Mouse (Mus musculus): ENCODE measurements around the gene Il2rg. TPM values are rescaled to one million over a fixed set of nuclear protein-coding genes. Genes with fewer than 3 reads are reported as not detected.

Gene Il2rg
- polyA plus RNA-seq, 1 experiment from 2014 or later, result 4.0 TPM

DNA sequence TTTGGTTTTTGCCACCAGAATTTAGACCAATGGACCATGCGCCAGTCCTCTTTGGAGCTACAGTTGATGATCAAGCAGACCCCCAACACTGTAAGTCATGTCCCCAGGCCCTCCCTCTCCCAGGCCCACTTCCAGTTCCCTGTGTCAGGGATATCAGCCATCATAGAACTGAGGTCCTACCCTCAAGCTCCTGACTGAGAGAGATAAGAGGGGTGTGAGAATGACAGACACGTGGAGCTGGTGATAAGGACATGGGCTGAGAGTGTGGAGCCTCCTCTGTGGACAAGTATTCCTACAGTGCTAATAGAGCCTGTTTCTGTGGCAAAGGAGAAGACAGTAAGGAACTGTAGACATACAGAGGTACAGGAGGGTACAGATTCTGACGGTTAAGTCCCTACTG, 19.5 kb upstream of the Il2rg start:
- no peak for ATAC-seq (ENCODE audit: low FRiP score)
- peaks cover 6% of the 10 kb centered on the region; the same call in 1 of the 2 replicates for H3K27me3 ChIP-seq
- 93% methylated on average over 3 of the region's 3 CpGs for WGBS
- H3K36me3 ChIP-seq, result peaks cover 77% of the 10 kb centered on the region
- H3K4me1 ChIP-seq, result no peaks in the 10 kb centered on the region
- H3K9ac ChIP-seq, result no peak overlapping the region
- H3K4me2 ChIP-seq (replicated peaks), result no peak overlapping the region
- H3K4me3 ChIP-seq, result no peak overlapping the region
- H3K9me3 ChIP-seq (replicated peaks), result no peaks in the 10 kb centered on the region
- H3K27ac ChIP-seq, result no peak overlapping the region

DNA sequence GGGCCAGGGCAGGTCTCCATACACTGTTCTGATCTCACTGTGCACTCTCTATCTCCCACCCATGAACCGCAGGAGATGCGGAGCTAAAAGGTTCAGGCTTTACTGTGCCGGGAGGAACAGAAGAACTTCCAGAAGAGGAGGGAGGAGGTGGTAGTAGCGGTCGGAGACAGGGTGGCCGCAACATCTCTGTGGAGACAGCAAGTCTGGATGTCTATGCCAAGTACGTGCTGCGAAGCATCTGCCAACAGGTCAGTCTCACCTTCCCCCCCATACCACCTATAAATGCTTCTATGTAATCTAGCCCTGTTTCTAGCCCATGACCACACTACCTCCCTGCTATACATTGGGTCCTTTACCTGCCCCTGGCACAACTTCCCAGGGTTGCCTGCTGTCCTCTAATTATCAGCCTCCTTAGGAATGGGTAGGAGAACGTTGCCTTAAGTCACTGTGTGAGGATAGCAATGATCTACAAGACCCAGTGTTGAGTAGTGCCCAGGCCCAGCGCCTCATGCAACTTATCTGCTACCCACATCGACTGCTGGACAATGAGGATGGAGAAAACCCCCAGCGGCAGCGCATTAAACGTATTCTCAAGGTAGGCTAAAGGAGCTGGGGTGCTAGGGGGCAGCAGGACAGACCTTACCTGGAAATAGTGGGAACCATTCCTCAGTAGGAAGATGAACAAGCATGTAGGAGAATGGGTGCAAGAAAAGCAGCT, 18.1 kb upstream of the Il2rg start:
- H3K36me3 ChIP-seq, result peaks cover 85% of the 10 kb centered on the region
- peaks cover 4% of the 10 kb centered on the region; the same call in 1 of the 2 replicates for H3K27me3 ChIP-seq
- ATAC-seq (ENCODE audit: low FRiP score), result no peak
- 93% methylated on average over 14 of the region's 14 CpGs for WGBS
- no peak overlapping the region for H3K9ac ChIP-seq
- no peaks in the 10 kb centered on the region for H3K9me3 ChIP-seq (replicated peaks)
- no peak overlapping the region for H3K27ac ChIP-seq
- H3K4me1 ChIP-seq, result no peaks in the 10 kb centered on the region
- H3K4me3 ChIP-seq, result no peak overlapping the region
- H3K4me2 ChIP-seq (replicated peaks), result no peak overlapping the region

DNA sequence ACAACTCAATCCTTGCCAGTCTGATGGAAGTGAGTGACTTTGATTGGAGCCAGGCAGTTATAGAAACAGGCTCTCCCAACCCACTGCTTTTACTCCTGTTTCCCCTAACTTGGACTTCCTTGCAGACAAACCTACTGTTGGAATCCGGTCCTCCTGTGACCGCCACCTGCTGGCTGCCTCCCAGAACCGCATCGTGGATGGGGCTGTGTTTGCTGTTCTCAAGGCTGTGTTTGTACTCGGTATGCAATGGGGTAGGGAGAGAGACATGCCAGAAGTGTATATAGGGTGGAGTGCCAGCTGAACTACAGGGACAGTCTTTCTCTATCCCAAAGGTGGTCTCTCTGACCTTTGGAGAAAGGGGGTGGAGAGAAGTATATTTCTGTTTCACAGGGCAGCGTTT, 17.5 kb upstream of the Il2rg start:
- H3K9me3 ChIP-seq (replicated peaks), result no peaks in the 10 kb centered on the region
- H3K9ac ChIP-seq, result no peak overlapping the region
- no peak overlapping the region for H3K4me3 ChIP-seq
- no peak for ATAC-seq (ENCODE audit: low FRiP score)
- H3K27me3 ChIP-seq, result peaks cover 4% of the 10 kb centered on the region; the same call in 1 of the 2 replicates
- no peaks in the 10 kb centered on the region for H3K4me1 ChIP-seq
- no peak overlapping the region for H3K4me2 ChIP-seq (replicated peaks)
- H3K36me3 ChIP-seq, result peaks cover 81% of the 10 kb centered on the region
- no peak overlapping the region for H3K27ac ChIP-seq
- WGBS, result 21% methylated on average over 6 of the region's 6 CpGs

DNA sequence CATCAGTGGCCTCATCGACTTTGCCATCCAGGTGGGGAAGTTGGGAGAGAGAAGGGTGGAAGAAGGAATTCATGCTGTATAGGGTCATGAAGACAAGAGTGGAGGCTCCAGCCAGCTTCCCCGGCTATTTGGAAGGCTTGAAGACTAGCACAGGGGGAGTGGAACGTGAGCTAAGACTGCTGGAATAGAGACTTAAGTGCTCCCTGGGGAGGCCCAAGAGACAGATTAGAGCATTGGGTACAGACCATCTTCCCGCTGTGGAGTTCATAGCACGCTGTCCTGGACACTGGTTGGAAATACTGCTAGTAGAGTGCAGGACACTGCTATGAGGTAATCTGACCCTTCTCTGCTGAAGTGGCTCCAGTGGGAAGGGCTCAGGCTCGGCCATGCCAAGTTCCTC, 14.8 kb upstream of the Il2rg start:
- H3K9ac ChIP-seq, result no peak overlapping the region
- no peaks in the 10 kb centered on the region for H3K4me1 ChIP-seq
- no peaks in the 10 kb centered on the region for H3K9me3 ChIP-seq (replicated peaks)
- H3K4me2 ChIP-seq (replicated peaks), result no peak overlapping the region
- H3K27ac ChIP-seq, result no peak overlapping the region
- peaks cover 4% of the 10 kb centered on the region; the same call in 1 of the 2 replicates for H3K27me3 ChIP-seq
- no peak overlapping the region for H3K4me3 ChIP-seq
- 82% methylated on average over 6 of the region's 6 CpGs for WGBS
- peaks cover 68% of the 10 kb centered on the region for H3K36me3 ChIP-seq
- no peak for ATAC-seq (ENCODE audit: low FRiP score)

DNA sequence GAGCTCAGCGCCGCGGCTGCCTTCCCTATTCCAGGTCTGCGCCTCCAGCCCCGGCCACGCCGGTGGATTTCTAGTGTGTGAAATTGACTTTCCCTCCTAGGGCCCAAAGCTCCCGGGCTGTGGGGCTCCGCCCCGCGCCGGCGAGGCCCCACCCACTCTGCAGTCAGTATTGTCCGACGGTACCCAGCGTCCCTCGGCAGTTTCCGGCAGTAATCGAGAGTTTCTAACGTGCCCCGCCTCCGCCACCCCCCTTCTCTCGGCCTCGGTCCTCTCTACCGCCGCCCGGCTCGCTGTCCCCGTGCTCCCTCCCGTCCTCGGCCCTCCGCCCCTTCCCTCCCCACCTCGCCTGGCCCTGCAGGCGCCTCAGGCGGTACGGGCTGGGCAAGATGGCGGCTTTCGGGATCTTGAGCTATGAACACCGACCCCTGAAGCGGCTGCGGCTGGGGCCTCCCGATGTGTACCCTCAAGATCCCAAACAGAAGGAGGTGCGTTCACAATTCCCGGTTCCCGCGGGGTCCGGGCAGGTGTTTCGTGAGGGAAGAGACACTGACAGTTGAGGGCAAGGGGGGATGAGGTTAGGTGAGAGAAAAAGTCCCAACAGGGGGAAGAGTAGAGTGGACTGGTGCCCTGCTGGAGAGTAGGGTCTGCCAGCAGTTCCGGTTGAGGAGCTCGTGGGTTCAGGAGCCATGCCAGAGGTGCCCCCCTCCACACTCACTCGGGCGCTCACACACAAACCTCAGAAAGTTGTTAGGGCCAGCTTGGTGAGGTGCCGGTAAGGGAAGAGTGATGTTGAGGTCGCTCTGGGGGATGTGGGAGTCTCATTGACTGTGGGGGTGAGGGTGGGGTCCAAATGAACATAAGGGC, 6.1 kb upstream of the Il2rg start, which contains the start of gene Med12:
Gene Med12, plus strand, starts transcription at position 156 of the 864 bp plus-strand sequence.
- H3K27me3 ChIP-seq, result peaks cover 7% of the 10 kb centered on the region; the same call in 1 of the 2 replicates
- peak within 1 kb of the TSS; percentile 50 for H3K4me2 ChIP-seq (replicated peaks)
- peak within 1 kb of the TSS; percentile 48 for H3K4me3 ChIP-seq
- peak; percentile 97 for ATAC-seq (ENCODE audit: low FRiP score)
- WGBS, result 24% methylated on average over 51 of the region's 54 CpGs
- H3K9ac ChIP-seq, result peak within 1 kb of the TSS; percentile 68
- H3K9me3 ChIP-seq (replicated peaks), result no peaks in the 10 kb centered on the region
- H3K4me1 ChIP-seq, result 0 out of 2 replicates have a peak, but pooled peaks cover 5% of the 10 kb centered on the region
- H3K36me3 ChIP-seq, result peaks cover 12% of the 10 kb centered on the region; the same call in 1 of the 2 replicates
- peak within 1 kb of the TSS; percentile 70 for H3K27ac ChIP-seq

DNA sequence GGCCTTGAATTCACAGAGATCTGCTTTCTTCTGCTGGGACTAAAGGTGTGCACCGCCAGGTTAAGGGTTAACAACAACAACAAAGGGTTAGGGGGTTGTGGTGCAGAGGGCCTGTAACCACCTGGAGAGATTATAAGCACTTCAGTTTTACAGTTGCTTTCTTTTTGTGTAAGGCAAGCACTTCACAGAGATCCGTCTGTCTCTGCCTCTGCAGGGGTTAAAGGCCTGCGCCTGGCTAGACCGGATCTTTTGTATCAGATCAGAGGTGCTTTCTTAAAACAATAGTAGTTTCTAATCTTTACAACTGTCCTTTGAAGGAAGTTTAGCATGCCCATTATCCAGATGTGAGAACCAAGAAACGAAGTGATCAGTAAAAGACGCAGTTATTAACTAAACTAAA, 5.4 kb upstream of the Il2rg start:
- peaks cover 7% of the 10 kb centered on the region; the same call in 1 of the 2 replicates for H3K27me3 ChIP-seq
- 23% methylated on average over 6 of the region's 6 CpGs for WGBS
- 0 out of 2 replicates have a peak, but pooled peaks cover 5% of the 10 kb centered on the region for H3K4me1 ChIP-seq
- H3K4me2 ChIP-seq (replicated peaks), result peak overlapping the region; percentile 50
- no peaks in the 10 kb centered on the region for H3K9me3 ChIP-seq (replicated peaks)
- ATAC-seq (ENCODE audit: low FRiP score), result peak; percentile 32
- H3K36me3 ChIP-seq, result 0 out of 2 replicates have a peak, but pooled peaks cover 12% of the 10 kb centered on the region
- peak overlapping the region; percentile 48 for H3K4me3 ChIP-seq
- H3K27ac ChIP-seq, result peak overlapping the region; percentile 70
- no peak overlapping the region for H3K9ac ChIP-seq

DNA sequence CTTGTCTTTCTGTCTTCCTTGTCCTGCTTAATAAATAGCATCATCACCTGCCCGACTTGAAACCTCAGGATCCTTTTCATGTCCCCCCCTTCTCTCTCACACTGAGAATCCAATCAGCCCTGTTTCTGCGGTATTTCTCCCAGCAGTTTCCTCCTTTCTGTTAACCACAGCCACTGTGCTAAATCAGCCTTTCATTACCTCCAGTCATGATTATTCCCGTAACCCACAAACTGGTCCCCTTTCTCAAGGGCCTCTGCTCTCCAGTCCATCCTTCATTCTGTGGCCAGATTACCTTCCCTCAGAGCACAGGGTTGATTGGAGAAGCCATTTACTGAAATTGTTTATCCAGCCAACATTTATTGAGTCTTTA, 685 bp upstream of the Il2rg start, which contains the start of gene Gm20489:
Gene Gm20489, minus strand, starts transcription at position 269 of the 370 bp plus-strand sequence.
- WGBS, result 54% methylated on average over 3 of the region's 3 CpGs
- ATAC-seq (ENCODE audit: low FRiP score), result no peak

DNA sequence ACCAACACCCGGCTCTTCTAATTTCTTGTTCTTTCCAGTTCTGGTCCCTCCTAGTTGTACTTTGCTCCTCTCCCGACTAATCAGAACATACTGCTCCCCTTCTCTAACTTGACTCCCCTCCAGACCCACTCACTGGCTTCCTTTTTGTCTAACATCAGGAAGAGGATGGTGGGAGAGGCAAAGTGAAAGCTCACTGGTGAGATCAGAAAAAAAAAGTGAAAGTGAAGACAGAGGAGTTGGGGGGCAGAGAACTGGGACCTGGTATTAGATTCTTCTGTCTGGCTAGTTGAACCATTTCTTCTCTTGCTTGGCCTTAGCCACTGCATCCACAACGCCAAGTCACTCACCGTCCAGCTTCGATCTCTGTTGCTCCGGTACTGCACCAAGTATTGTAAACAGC, 1.4 kb downstream of the Il2rg start:
- no peak overlapping the region for H3K27ac ChIP-seq

More for the DNA sequence above, 685 bp upstream of the Il2rg start, which contains the start of gene Gm20489:
- Histone ChIP-seq H3K27ac (no peak within 1 kb of the TSS), H3K9me3 (replicated peaks) (no peaks in the 10 kb centered on the region), H3K9ac (no peak within 1 kb of the TSS), H3K27me3 (0 out of 2 replicates have a peak, but pooled peaks cover 7% of the 10 kb centered on the region), H3K36me3 (no peaks in the 10 kb centered on the region), H3K4me2 (replicated peaks) (no peak within 1 kb of the TSS), H3K4me3 (no peak within 1 kb of the TSS), H3K4me1 (no peaks in the 10 kb centered on the region)

DNA sequence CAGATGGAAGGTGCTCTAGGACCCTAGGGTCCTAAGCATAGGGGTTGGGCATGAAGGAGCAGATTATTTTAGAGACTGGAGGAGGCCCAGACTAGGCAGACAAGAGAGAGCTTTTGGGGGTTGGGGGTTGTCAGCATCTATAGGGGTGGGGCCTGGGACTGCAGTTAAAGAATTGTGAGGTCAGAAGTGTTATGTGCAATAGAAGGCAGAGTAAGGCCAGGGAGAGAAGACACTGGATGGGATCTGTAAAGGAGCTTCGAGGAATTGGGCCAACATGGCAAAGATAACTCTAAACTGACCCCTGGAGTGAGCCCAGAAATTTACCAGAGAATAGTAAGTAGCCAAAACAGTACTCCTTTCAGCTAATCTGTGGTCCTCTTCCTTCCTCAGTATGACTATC, 4.2 kb downstream of the Il2rg start, which contains the start of gene Gm614:
Gene Gm614, minus strand, starts transcription at position 101 of the 400 bp plus-strand sequence.
- no peaks in the 10 kb centered on the region for H3K36me3 ChIP-seq
- H3K9ac ChIP-seq, result no peak within 1 kb of the TSS
- no peak within 1 kb of the TSS for H3K27ac ChIP-seq
- no peak within 1 kb of the TSS for H3K4me3 ChIP-seq
- H3K4me1 ChIP-seq, result peaks cover 11% of the 10 kb centered on the region; the same call in 1 of the 2 replicates
- 0 out of 2 replicates have a peak, but pooled peaks cover 6% of the 10 kb centered on the region for H3K27me3 ChIP-seq
- H3K9me3 ChIP-seq (replicated peaks), result no peaks in the 10 kb centered on the region
- H3K4me2 ChIP-seq (replicated peaks), result no peak within 1 kb of the TSS
- ATAC-seq (ENCODE audit: low FRiP score), result no peak
- 75% methylated on average over 1 of the region's 1 CpGs for WGBS

More for the DNA sequence above, 1.4 kb downstream of the Il2rg start:
- H3K4me1 ChIP-seq, result no peaks in the 10 kb centered on the region
- no peaks in the 10 kb centered on the region for H3K9me3 ChIP-seq (replicated peaks)
- no peak overlapping the region for H3K4me2 ChIP-seq (replicated peaks)
- 0 out of 2 replicates have a peak, but pooled peaks cover 6% of the 10 kb centered on the region for H3K27me3 ChIP-seq
- no peak overlapping the region for H3K9ac ChIP-seq
- H3K4me3 ChIP-seq, result no peak overlapping the region
- no peaks in the 10 kb centered on the region for H3K36me3 ChIP-seq
- ATAC-seq (ENCODE audit: low FRiP score), result no peak
- 94% methylated on average over 6 of the region's 6 CpGs for WGBS

DNA sequence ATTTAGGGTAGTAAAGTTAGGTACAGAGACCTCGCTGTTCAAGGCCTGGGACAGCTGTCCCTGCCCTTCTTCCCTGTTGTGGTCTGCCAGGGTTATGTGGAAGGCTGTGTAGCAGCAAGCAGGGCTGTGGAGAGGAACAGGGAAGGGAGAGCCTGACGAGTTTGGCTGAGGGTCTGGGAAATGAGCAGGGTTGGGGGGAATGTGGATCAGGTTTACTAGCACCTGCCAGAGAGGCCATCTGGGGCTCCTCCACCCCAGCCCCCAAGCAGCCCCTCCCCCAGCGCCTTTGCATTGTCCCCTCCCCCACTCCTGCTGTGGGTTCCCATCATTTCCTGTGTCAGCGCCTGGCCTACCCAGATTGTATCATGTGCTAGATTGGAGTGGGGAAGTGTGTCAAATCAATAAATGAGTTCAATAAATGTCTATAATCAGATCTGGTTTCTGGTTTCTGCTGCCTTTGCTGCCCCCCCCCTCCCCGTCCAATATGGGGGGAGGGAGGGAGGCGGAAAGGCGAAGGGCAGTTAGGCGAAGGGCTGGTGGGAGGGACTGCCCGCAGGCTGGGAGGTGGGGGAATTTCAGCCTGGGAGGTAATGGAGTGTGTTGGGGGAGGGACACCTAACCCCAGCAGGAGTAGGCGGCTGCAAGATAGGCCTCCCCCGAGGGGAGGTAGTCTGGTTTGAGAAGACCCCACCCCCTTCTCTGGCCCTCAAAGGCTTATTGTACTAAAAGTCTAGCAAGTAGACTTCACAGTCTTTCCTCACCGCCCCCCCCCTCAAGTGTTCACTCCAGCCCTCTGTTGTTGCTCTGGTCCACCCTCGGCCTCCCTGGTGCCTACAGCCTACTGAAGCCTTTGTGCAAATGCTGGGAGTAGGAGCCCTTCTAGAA, 7.4 kb downstream of the Il2rg start:
- peak; percentile 78 for ATAC-seq (ENCODE audit: low FRiP score)
- WGBS, result 24% methylated on average over 9 of the region's 13 CpGs
- Histone ChIP-seq H3K36me3 (peaks cover 6% of the 10 kb centered on the region; the same call in 1 of the 2 replicates), H3K4me2 (replicated peaks) (0 out of 2 replicates have a peak overlapping the region, but pooled peaks have one; percentile 11), H3K9ac (no peak overlapping the region), H3K4me3 (no peak overlapping the region), H3K9me3 (replicated peaks) (no peaks in the 10 kb centered on the region), H3K4me1 (peaks cover 11% of the 10 kb centered on the region; the same call in 1 of the 2 replicates), H3K27ac (peak overlapping the region; percentile 78), H3K27me3 (peaks cover 3% of the 10 kb centered on the region)

DNA sequence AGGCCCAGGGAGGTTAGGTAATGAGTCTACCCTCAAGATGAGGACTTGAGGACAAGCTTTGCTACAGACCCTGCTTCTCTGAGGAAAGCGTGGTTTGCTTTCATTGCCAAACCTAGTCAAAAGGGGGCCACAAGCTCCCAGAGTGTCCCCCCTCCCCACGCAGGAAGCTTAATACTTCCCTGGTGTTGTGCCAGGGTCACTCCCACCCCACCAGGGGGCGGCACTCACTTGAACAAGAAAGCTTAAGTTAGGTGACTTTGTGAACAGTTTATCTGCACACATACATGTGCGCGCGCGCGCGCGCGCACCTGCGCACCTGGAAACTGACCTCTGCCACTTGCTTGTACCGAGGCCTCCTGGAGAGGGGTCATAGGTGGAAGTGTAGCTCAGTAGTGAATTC, 11.5 kb downstream of the Il2rg start:
- H3K27me3 ChIP-seq, result peaks cover 3% of the 10 kb centered on the region
- WGBS, result 87% methylated on average over 13 of the region's 13 CpGs
- H3K9me3 ChIP-seq (replicated peaks), result no peaks in the 10 kb centered on the region
- H3K9ac ChIP-seq, result no peak overlapping the region
- 0 out of 2 replicates have a peak overlapping the region, but pooled peaks have one; percentile 61 for H3K4me2 ChIP-seq (replicated peaks)
- no peak overlapping the region for H3K4me3 ChIP-seq
- H3K27ac ChIP-seq, result no peak overlapping the region
- peaks cover 11% of the 10 kb centered on the region; the same call in 1 of the 2 replicates for H3K4me1 ChIP-seq
- H3K36me3 ChIP-seq, result peaks cover 6% of the 10 kb centered on the region; the same call in 1 of the 2 replicates
- no peak for ATAC-seq (ENCODE audit: low FRiP score)
